Mouse (Mus musculus): ENCODE measurements around the gene Slc7a6. TPM values are rescaled to one million over a fixed set of nuclear protein-coding genes. Genes with fewer than 3 reads are reported as not detected.

Slc7a6 gene
- polyA plus RNA-seq, 1 experiment from 2014 or later: 35.7 TPM

DNA sequence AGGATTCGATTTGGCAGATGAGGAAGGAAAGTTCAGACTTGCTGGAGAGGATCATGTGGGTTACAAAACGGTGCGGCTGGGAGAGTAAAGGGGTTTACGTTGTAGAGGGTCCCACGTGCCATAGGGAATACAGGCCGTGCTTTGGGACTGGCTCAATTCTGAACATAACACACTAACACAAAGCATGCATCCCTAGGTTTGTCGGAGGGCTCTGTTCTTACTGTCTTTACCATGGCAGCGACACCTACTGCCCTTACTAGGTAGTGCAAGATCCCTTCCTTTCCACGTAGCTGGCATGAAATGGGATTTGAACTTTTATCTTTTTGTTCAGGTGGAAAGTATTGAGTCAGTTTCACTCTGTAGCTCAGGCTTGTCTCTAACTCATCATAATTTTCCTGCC lies 57.9 kb downstream of the Slc7a6 start:
- Histone ChIP-seq H3K9ac (ENCODE audit: low read depth, low read length) (no peak overlapping the region), H3K4me3 (ENCODE audit: low read length) (no peak overlapping the region), H3K4me2 (ENCODE audit: low read length) (no peak overlapping the region), H3K4me1 (ENCODE audit: control insufficient read depth, insufficient read depth, low read depth, low read length) (no peaks in the 10 kb centered on the region), H3K27ac (ENCODE audit: low read depth, low read length) (no peak overlapping the region), H3K27me3 (replicated peaks; ENCODE audit: control insufficient read depth, insufficient read depth, low read length) (no peaks in the 10 kb centered on the region), H3K36me3 (ENCODE audit: control insufficient read depth, insufficient read depth, low read length) (peaks cover 19% of the 10 kb centered on the region), H3K9me3 (ENCODE audit: control insufficient read depth, low read length) (no peaks in the 10 kb centered on the region)
- 46% methylated on average over 9 of the region's 9 CpGs for WGBS
- no peak for ATAC-seq

DNA sequence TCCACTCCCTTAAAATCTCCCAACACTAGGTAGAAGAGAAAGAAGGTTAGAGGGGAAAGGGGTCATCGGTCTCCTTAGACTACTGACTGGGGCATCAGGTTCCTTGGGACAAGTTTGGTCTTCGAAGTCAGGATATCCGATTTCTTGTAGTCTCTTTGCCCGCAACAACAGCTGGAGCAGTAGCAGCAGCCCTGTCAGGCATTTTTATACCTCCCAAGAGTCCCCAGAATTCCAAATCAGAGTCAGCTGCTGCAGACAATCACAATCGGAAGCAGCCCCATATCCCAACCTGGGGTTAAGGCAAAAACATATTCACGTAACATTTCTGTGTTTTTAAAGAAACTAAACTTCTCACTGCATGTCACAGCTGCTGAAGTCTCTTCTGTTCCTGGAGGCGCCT lies 62.9 kb downstream of the Slc7a6 start:
- no peak for ATAC-seq
- Histone ChIP-seq H3K4me2 (ENCODE audit: low read length) (no peak overlapping the region), H3K4me3 (ENCODE audit: low read length) (no peak overlapping the region), H3K4me1 (ENCODE audit: control insufficient read depth, insufficient read depth, low read depth, low read length) (no peaks in the 10 kb centered on the region), H3K9me3 (ENCODE audit: control insufficient read depth, low read length) (no peaks in the 10 kb centered on the region), H3K27me3 (replicated peaks; ENCODE audit: control insufficient read depth, insufficient read depth, low read length) (no peaks in the 10 kb centered on the region), H3K36me3 (ENCODE audit: control insufficient read depth, insufficient read depth, low read length) (peaks cover 21% of the 10 kb centered on the region), H3K9ac (ENCODE audit: low read depth, low read length) (no peak overlapping the region), H3K27ac (ENCODE audit: low read depth, low read length) (no peak overlapping the region)
- WGBS: 93% methylated on average over 7 of the region's 7 CpGs

DNA sequence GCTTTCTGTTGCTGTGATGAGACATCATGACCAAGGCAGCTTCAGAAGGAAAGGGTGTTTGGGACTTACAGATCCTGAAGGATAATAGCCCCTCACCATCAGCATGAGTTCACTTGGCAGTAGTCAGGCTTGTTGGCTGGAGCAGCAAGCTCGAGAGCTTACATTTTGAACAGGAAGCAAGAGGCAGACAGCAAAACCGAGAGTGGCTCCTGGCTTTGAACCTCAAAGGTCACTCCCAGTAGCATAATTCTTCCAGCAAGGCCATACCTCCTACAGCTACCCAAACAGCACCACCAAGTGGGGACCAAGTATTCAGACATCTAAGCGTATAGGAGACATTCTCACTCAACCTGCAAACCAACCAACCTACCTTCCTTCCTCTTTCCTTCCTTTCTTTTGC lies 64.1 kb downstream of the Slc7a6 start:
- WGBS: 74% methylated on average over 3 of the region's 3 CpGs
- Histone ChIP-seq H3K9ac (ENCODE audit: low read depth, low read length) (no peak overlapping the region), H3K4me1 (ENCODE audit: control insufficient read depth, insufficient read depth, low read depth, low read length) (no peaks in the 10 kb centered on the region), H3K27ac (ENCODE audit: low read depth, low read length) (no peak overlapping the region), H3K36me3 (ENCODE audit: control insufficient read depth, insufficient read depth, low read length) (peaks cover 24% of the 10 kb centered on the region), H3K4me2 (ENCODE audit: low read length) (no peak overlapping the region), H3K4me3 (ENCODE audit: low read length) (no peak overlapping the region), H3K27me3 (replicated peaks; ENCODE audit: control insufficient read depth, insufficient read depth, low read length) (no peaks in the 10 kb centered on the region), H3K9me3 (ENCODE audit: control insufficient read depth, low read length) (no peaks in the 10 kb centered on the region)
- no peak for ATAC-seq

DNA sequence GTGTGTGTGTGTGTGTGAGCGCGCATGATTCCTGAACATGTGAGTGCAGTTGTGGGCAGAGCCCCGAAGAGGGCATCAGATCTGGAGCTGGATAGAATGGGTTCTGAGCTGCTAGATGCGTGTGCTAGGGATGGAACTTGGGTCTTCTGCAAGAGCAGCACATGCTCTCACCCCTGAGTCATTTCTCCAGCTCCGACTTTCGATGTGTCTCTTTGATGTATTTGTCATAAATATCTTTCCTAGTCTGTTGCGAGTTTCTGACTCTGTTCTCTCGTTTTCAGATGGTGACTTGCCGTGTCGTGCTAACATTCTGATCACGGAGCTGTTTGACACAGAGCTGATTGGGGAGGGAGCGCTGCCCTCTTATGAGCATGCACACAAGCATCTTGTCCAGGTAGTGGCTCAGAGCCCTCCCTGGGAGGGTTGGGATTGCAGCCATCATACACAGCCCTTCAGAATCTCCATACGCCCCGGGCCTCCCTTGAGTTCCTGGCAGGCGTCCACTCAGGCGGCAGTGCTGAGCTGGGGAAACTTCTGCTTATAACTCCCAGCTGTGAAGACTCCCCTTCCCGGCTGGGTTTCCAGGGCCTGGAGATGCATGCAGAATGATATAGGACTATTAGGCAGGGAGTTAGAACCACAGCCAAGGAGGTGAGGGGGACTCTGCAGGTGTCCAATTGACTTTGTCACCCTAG lies 66.1 kb downstream of the Slc7a6 start:
- H3K4me1 ChIP-seq (ENCODE audit: control insufficient read depth, insufficient read depth, low read depth, low read length): no peaks in the 10 kb centered on the region
- no peaks in the 10 kb centered on the region for H3K27me3 ChIP-seq (replicated peaks; ENCODE audit: control insufficient read depth, insufficient read depth, low read length)
- H3K9me3 ChIP-seq (ENCODE audit: control insufficient read depth, low read length): no peaks in the 10 kb centered on the region
- no peak overlapping the region for H3K4me3 ChIP-seq (ENCODE audit: low read length)
- no peak for ATAC-seq
- H3K9ac ChIP-seq (ENCODE audit: low read depth, low read length): no peak overlapping the region
- no peak overlapping the region for H3K4me2 ChIP-seq (ENCODE audit: low read length)
- H3K27ac ChIP-seq (ENCODE audit: low read depth, low read length): no peak overlapping the region
- WGBS: 89% methylated on average over 17 of the region's 17 CpGs
- peaks cover 21% of the 10 kb centered on the region for H3K36me3 ChIP-seq (ENCODE audit: control insufficient read depth, insufficient read depth, low read length)

DNA sequence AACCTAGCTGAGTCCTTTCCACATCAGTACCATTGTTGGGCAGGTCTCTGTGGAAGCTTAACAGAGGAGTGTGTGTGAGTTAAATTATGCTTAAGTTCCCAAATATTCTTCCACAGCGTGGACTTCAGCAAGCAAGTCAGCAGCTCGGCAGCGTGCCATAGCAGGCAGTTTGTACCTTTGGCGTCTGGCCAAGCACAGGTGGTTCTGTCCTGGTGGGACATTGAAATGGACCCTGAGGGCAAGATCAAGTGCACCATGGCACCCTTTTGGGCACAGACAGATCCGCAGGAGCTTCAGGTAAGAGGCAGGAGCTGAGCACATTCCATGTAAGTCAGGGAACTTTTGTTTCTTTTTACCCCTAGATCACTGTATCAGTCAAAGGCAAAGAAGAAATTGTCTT lies 68.4 kb downstream of the Slc7a6 start:
- Histone ChIP-seq H3K27ac (ENCODE audit: low read depth, low read length) (no peak overlapping the region), H3K36me3 (ENCODE audit: control insufficient read depth, insufficient read depth, low read length) (peaks cover 21% of the 10 kb centered on the region), H3K9me3 (ENCODE audit: control insufficient read depth, low read length) (no peaks in the 10 kb centered on the region), H3K4me1 (ENCODE audit: control insufficient read depth, insufficient read depth, low read depth, low read length) (no peaks in the 10 kb centered on the region), H3K9ac (ENCODE audit: low read depth, low read length) (no peak overlapping the region), H3K4me2 (ENCODE audit: low read length) (no peak overlapping the region), H3K27me3 (replicated peaks; ENCODE audit: control insufficient read depth, insufficient read depth, low read length) (no peaks in the 10 kb centered on the region), H3K4me3 (ENCODE audit: low read length) (no peak overlapping the region)
- no peak for ATAC-seq
- WGBS: 90% methylated on average over 5 of the region's 5 CpGs

Other genes with a start within 250 kb of the Slc7a6 start
- 3.3 and 4.5 TPM in 2 replicates for gene Ctrl, start 235.0 kb upstream of the Slc7a6 start, polyA plus RNA-seq (2015; fragmentation: Nextera tagmentation; extraction: Ambion mirVana)
- 81.8 and 93.0 TPM in 2 replicates for gene Psmb10, start 230.4 kb upstream of the Slc7a6 start, polyA plus RNA-seq (2015; fragmentation: Nextera tagmentation; extraction: Ambion mirVana)
- gene Lcat, start 225.5 kb upstream of the Slc7a6 start, polyA plus RNA-seq (2015; fragmentation: Nextera tagmentation; extraction: Ambion mirVana): 6.0 and 9.9 TPM in 2 replicates
- gene Slc12a4, start 202.8 kb upstream of the Slc7a6 start, polyA plus RNA-seq (2015; fragmentation: Nextera tagmentation; extraction: Ambion mirVana): 14.6 and 17.1 TPM in 2 replicates
- gene Dpep3, start 189.4 kb upstream of the Slc7a6 start, polyA plus RNA-seq (2015; fragmentation: Nextera tagmentation; extraction: Ambion mirVana): not detected in 2 replicates
- 30.3 and 31.8 TPM in 2 replicates for gene Dus2, start 177.5 kb upstream of the Slc7a6 start, polyA plus RNA-seq (2015; fragmentation: Nextera tagmentation; extraction: Ambion mirVana)
- gene Dpep2nb, start 162.9 kb upstream of the Slc7a6 start, polyA plus RNA-seq (2015; fragmentation: Nextera tagmentation; extraction: Ambion mirVana): not detected in 2 replicates
- 20.3 and 22.1 TPM in 2 replicates for gene Ddx28, start 157.0 kb upstream of the Slc7a6 start, polyA plus RNA-seq (2015; fragmentation: Nextera tagmentation; extraction: Ambion mirVana)
- gene Nfatc3, start 110.0 kb upstream of the Slc7a6 start, polyA plus RNA-seq (2015; fragmentation: Nextera tagmentation; extraction: Ambion mirVana): 2.1 and 2.6 TPM in 2 replicates
- gene Esrp2, start 31.9 kb upstream of the Slc7a6 start, polyA plus RNA-seq (2015; fragmentation: Nextera tagmentation; extraction: Ambion mirVana): 0.18 and 0.27 TPM in 2 replicates
- 23.5 and 24.2 TPM in 2 replicates for gene Pla2g15, start 18.5 kb upstream of the Slc7a6 start, polyA plus RNA-seq (2015; fragmentation: Nextera tagmentation; extraction: Ambion mirVana)
- gene Slc7a6os, start 42.1 kb downstream of the Slc7a6 start, polyA plus RNA-seq (2015; fragmentation: Nextera tagmentation; extraction: Ambion mirVana): 28.4 and 29.9 TPM in 2 replicates
- 64.7 and 64.8 TPM in 2 replicates for gene Prmt7, start 42.1 kb downstream of the Slc7a6 start, polyA plus RNA-seq (2015; fragmentation: Nextera tagmentation; extraction: Ambion mirVana)
- gene Smpd3, start 169.1 kb downstream of the Slc7a6 start, polyA plus RNA-seq (2015; fragmentation: Nextera tagmentation; extraction: Ambion mirVana): 55.0 and 63.4 TPM in 2 replicates
- 39.8 and 40.9 TPM in 2 replicates for gene Zfp90, start 246.5 kb downstream of the Slc7a6 start, polyA plus RNA-seq (2015; fragmentation: Nextera tagmentation; extraction: Ambion mirVana)

All from hindbrain, embryonic 16.5 days (tissue).